Mouse (Mus musculus) heart, adult 2 months (tissue): Measurements from ENCODE around the gene Plxna1. TPM values are rescaled to one million over a fixed set of nuclear protein-coding genes. Genes with fewer than 3 reads are reported as not detected.
A peak's percentile ranks its signal among the peaks of the same experiment; 100 is the strongest.

Experiments
- DNase-seq, 2 experiments: peaks; one replicate each; pipeline ENCODE4 v3.0.0; 2021
- H3K27ac ChIP-seq: fragments of 200-600 bp; 2 replicates; pipeline ENCODE4 v1.8.1; 2022
- H3K27me3 ChIP-seq: fragments of 200-500 bp; 2 replicates; pipeline ENCODE4 v1.6.1; 2012; ENCODE audit warnings: mild to moderate bottlenecking, low read length, inconsistent platforms, mixed read lengths; ENCODE audit not compliant: control insufficient read depth, insufficient read depth
- H3K36me3 ChIP-seq: fragments of 200-500 bp; 2 replicates; pipeline ENCODE4 v1.6.1; 2012; ENCODE audit warnings: low read length, inconsistent platforms; ENCODE audit not compliant: control insufficient read depth, insufficient read depth
- H3K4me1 ChIP-seq: fragments of 200-500 bp; 2 replicates; pipeline ENCODE4 v1.6.1; 2011; ENCODE audit warnings: low read length; ENCODE audit not compliant: control insufficient read depth, insufficient read depth
- H3K4me3 ChIP-seq: fragments of 200-600 bp; 2 replicates; pipeline ENCODE4 v1.8.1; 2022
- H3K79me2 ChIP-seq: fragments of 200-500 bp; replicated peaks from 2 replicates; pipeline ENCODE4 v1.6.1; 2012; ENCODE audit warnings: mild to moderate bottlenecking, inconsistent platforms, low read length, moderate library complexity, mixed read lengths; ENCODE audit not compliant: control insufficient read depth, insufficient read depth
- H3K9ac ChIP-seq: fragments of 200-500 bp; 2 replicates; pipeline ENCODE4 v1.6.1; 2012; ENCODE audit warnings: low read depth, mild to moderate bottlenecking, control low read depth, inconsistent platforms, low read length, mixed read lengths
- CTCF ChIP-seq: fragments of 200-600 bp; IDR thresholded peaks from 2 replicates; pipeline ENCODE4 v1.8.1; 2022; ENCODE audit warnings: antibody characterized with exemption, mild to moderate bottlenecking, moderate library complexity
- EP300 ChIP-seq: fragments of 200-500 bp; IDR thresholded peaks from 2 replicates; pipeline ENCODE4 v1.6.1; 2011; ENCODE audit warnings: low read depth, low read length, control low read depth; ENCODE audit not compliant: insufficient read depth
- POLR2A ChIP-seq: fragments of 200-500 bp; IDR thresholded peaks from 2 replicates; pipeline ENCODE4 v1.6.1; 2011; ENCODE audit warnings: mild to moderate bottlenecking, low read depth, low read length, control low read depth; ENCODE audit not compliant: insufficient read depth
- WGBS: fragments of 180-500 bp; shearing (Covaris S2); methylation state at CpG from one replicate; pipeline ENCODE4 v1.1.7; 2018; 5-methylcytosine and 5-hydroxymethylcytosine counted together
- intact Hi-C: fragments of 180-260 bp; cut with DNase I; formaldehyde crosslinking; loops from one replicate; pipeline ENCODE4 v1.15.1; 2025
- long read RNA-seq: library from polyadenylated mRNA; stranded (forward); transcript quantifications from one replicate; pipeline ENCODE4 v2.0.0, GENCODE M21; 2021
- polyA plus RNA-seq: library from polyadenylated mRNA; depleted of rRNA; stranded (reverse); fragments of >200 nt; gene quantifications from 2 replicates; pipeline ENCODE4 v1.2.3, GENCODE M21; 2012; rRNA removed
- total RNA-seq, 2 experiments: library from RNA; stranded (reverse); gene quantifications; 2 replicates each; pipeline ENCODE4 v1.2.3; 2021

Plxna1 gene
- total RNA-seq (10 to 100 TPM; 17.3 to 21.9 TPM), polyA plus RNA-seq (19.9 and 29.3 TPM in 2 replicates)
- long read RNA-seq, partial matches to known transcripts: 0 of 6 reads
- long read RNA-seq, other reads (novel, unspliced or antisense): 6 of 6 reads

GRCm38 (mm10) chr6:89362281-89363106, at the start of gene Plxna1:
TSS of gene Plxna1 (minus strand) at chr6:89362620.
- Histone ChIP-seq H3K36me3 (no peaks in the 10 kb centered on the region), H3K79me2 (peaks cover 5% of the 10 kb centered on the region), H3K27me3 (no peaks in the 10 kb centered on the region), H3K27ac (peak within 1 kb of the TSS; percentile 70), H3K4me3 (peak within 1 kb of the TSS; percentile 88), H3K4me1 (peaks cover 10% of the 10 kb centered on the region), H3K9ac (peak within 1 kb of the TSS; percentile 96)
- intact Hi-C loops: loop anchor here (1.0 to 5.0 kb wide), 6 partner anchors 18 to 435 kb away; no protein-coding TSS in a partner anchor
- DNase-seq: peak; percentile 74 to 80
- WGBS: 6% methylated on average over 95 of the region's 110 CpGs
- TF ChIP-seq CTCF (peak; percentile 55), EP300 (no peak), POLR2A (peak; percentile 43; the same call in 1 of the 2 replicates)

- TF ChIP-seq POLR2A (no peak), CTCF (no peak), EP300 (no peak)
- no peak for DNase-seq
Observed at GRCm38 (mm10) chr6:89409041-89409440, 46.6 kb upstream of the Plxna1 start.

GRCm38 (mm10) chr6:89408259-89408658, 45.8 kb upstream of the Plxna1 start:
- no peak overlapping the region for H3K27ac ChIP-seq
- TF ChIP-seq EP300 (no peak), POLR2A (no peak), CTCF (no peak)
- no peak for DNase-seq
- H3K79me2 ChIP-seq: no peaks in the 10 kb centered on the region
- H3K27me3 ChIP-seq: no peaks in the 10 kb centered on the region
- H3K4me3 ChIP-seq: no peak overlapping the region
- H3K36me3 ChIP-seq: no peaks in the 10 kb centered on the region
- intact Hi-C loops: no loop called here
- no peak overlapping the region for H3K9ac ChIP-seq
- 41% methylated on average over 5 of the region's 5 CpGs for WGBS
- peaks cover 9% of the 10 kb centered on the region for H3K4me1 ChIP-seq

More at GRCm38 (mm10) chr6:89409041-89409440, 46.6 kb upstream of the Plxna1 start:
- intact Hi-C loops: no loop called here
- Histone ChIP-seq H3K79me2 (no peaks in the 10 kb centered on the region), H3K9ac (no peak overlapping the region), H3K4me3 (no peak overlapping the region), H3K27ac (no peak overlapping the region), H3K36me3 (peaks cover 3% of the 10 kb centered on the region; the same call in 1 of the 2 replicates), H3K4me1 (peaks cover 8% of the 10 kb centered on the region), H3K27me3 (no peaks in the 10 kb centered on the region)
- WGBS: 100% methylated on average over 1 of the region's 1 CpGs

GRCm38 (mm10) chr6:89407247-89407889, 44.9 kb upstream of the Plxna1 start:
- Histone ChIP-seq H3K79me2 (no peaks in the 10 kb centered on the region), H3K27ac (no peak overlapping the region), H3K4me1 (peaks cover 6% of the 10 kb centered on the region), H3K4me3 (no peak overlapping the region), H3K36me3 (no peaks in the 10 kb centered on the region), H3K27me3 (no peaks in the 10 kb centered on the region), H3K9ac (no peak overlapping the region)
- no peak for TF ChIP-seq POLR2A
- no peak for TF ChIP-seq CTCF
- no peak for TF ChIP-seq EP300
- DNase-seq: no peak
- 68% methylated on average over 3 of the region's 3 CpGs for WGBS
- intact Hi-C loops: no loop called here

GRCm38 (mm10) chr6:89404964-89405363, 42.5 kb upstream of the Plxna1 start:
- Histone ChIP-seq H3K36me3 (no peaks in the 10 kb centered on the region), H3K9ac (no peak overlapping the region), H3K27me3 (no peaks in the 10 kb centered on the region), H3K4me1 (peaks cover 6% of the 10 kb centered on the region), H3K27ac (no peak overlapping the region), H3K4me3 (no peak overlapping the region), H3K79me2 (no peaks in the 10 kb centered on the region)
- TF ChIP-seq EP300: no peak
- no peak for TF ChIP-seq CTCF
- WGBS: 94% methylated on average over 2 of the region's 2 CpGs
- intact Hi-C loops: no loop called here
- no peak for DNase-seq
